Mouse (Mus musculus): ENCODE data around the gene Npy4r.

DNA sequence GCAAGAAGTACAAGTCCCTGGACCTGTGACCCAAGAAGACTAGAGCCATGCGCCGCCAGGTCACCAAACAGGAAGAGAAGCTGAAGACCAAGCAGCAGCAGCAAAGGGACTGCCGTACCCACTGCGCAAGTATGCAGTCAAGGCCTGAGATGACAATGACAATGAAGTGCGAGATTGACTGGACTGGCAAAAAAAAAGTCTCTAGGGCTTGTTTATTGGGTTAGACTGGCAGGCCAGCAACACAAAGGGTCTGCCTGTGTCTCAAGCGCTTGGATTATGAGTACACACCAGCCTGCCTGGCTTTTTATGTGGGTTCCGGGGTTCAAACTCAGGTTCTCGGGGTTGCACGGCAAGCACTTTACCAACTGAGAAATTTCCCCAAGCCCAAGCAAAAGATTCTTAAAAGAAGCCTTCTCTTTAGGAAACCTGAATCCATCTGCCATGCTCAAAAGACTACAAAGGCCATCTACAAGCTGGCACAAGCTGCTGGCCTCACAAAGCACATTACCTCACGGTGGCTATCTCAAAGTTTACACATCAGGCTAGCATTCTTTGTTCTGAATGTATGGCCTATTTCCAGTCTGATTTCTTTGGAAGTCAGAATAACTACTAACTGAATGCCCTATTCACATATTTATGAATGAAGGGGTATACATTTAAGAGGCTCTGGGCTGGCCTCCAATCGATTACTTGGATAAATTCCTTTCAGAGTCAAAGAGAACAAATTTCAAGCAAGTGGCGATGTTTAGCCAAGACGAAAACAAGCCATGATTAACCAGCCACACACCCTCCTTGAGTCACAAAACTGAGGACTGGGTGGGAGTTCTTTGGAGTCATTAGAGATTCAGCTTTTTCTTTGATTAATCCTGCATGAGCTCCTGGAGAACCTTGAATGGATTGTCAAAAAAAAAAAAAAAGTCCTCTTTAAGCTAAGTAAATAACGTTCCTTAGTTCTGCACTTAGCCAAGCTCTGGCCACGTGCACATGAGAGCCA is 12.3 kb downstream of the Npy4r start:
- TF ChIP-seq CTCF (IDR thresholded peaks at IDR 0.05), result no peak
- TF ChIP-seq EP300 (IDR thresholded peaks at IDR 0.05), result no peak
